Mouse (Mus musculus): Measurements from ENCODE around the gene Gm12886. TPM values are rescaled to one million over a fixed set of nuclear protein-coding genes. Genes with fewer than 3 reads are reported as not detected.

The Gm12886 gene
- not detected in 2 replicates for total RNA-seq (2021)
- long read RNA-seq, experiment 1: 0 reads
- long read RNA-seq, experiment 2: 0 reads

- DNase-seq: no peak
Measured at GRCm38 (mm10) chr4:121422999-121423398, at the start of gene Gm12886. Gene Gm12886, minus strand, starts transcription at chr4:121423099.

Other genes starting within 250 kb of the Gm12886 start
- gene Rlf, start 208.0 kb downstream of the Gm12886 start, total RNA-seq (2021): 16.5 TPM in 2 replicates
- not detected in 2 replicates for gene Gm12888, start 98.2 kb downstream of the Gm12886 start, total RNA-seq (2021)
- gene Gm12887, start 199.0 kb upstream of the Gm12886 start, total RNA-seq (2021): not detected in 2 replicates

All from adrenal gland, postnatal 14 days (tissue).